Mouse (Mus musculus): ENCODE data around the gene Cdh22.
A peak's percentile ranks its signal among the peaks of the same experiment; 100 is the strongest.

The Cdh22 gene

DNA sequence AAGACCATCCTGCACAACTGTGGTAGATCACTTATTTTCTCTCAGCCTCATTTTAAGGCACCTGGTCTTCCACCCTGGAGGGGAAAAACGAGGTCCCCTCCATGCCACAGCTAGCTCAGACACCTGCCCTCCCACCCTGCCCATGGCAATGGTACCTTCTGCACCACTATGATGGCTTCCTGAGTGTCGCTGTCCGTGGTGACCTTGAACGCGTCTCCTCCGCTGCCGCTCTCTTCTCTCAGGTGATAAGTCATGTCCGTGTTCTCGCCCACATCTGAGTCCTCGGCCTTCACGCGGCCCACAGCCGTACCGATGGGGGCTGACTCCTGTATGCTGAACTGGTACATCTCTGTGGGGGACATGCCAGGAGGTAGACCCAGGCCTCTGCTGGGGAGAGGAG lies 91.2 kb downstream of the Cdh22 start:
- DNase-seq, result no peak

DNA sequence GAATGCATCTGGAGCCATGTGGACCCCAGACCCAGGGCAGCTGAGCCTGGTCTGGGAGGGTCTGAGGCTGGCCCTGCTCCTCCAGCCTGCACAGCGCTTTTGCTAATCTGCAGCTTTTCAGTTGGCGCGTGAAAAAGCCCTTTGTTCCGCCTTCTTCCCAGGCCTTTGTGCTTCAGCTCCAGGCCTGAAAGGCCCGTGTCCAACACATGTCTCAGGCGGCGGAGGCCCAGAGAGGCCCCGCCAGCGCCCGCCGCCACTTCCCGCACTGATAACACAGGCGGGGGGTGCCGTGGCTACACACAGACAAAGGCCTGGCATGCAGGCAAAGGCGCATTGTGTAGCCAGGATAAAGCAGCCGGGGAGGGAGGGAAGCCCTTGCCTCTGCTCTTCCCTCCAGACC lies 98.6 kb downstream of the Cdh22 start:
- DNase-seq, result no peak

DNA sequence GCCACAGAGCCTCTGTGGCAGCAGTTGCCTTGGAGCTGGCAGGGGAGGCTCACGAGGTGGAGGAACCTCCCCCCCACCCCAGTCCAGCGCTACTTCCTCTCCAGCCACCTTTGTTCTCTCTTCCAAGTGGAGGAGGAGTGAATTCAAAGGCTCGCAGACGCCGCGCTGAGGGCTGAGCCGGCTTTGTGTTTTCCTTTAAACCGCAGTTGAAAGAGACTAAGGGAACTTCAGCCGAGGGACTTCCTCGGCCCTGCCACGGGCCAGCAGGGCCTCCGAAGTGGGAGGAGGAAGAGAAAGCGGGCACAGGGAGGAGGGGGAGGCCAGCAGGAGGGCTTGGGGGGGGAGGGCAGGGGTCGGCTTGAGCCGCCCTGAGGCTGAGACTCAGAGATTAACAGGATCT lies 101.1 kb downstream of the Cdh22 start:
- peak; percentile 17 for DNase-seq

DNA sequence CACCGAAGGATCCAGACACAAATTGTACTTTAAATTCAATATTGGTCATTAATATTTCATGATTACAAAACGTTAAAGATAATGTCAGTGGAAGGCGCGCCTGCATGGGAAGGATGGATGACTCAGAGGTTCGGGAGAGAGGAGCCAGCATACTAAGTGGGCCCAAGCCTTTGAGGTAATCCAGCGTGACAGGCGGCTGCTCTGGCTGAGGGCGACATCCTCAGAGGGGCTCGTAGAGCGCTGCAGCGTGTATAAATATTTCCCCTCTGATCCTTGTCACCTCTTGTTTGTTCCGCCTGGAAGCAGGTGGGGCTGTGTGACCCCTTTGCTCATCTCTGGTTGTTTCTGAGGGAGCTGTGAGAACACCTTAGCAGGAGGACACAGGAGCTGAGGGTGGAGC lies 103.2 kb downstream of the Cdh22 start:
- no peak for DNase-seq

DNA sequence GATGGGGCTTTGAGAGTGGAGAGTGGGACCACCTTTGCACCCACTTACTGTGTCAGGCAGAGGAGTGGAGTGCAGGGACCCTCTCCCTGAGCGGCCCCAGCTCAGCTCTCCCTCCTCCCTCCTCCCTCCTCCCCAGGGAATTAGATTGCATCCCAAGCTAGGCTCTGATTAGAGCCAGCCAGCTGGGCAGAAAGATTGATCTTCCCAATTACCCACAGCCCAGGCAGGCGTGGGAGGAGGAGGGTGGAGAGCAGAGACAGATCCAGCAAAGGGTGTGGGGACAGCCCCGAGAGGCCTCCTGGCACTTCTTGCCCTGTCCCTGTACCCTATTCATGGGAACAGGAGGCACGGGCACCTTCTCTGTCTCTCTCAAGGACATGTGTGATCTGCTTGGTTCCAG lies 105.5 kb downstream of the Cdh22 start:
- DNase-seq, result no peak

DNA sequence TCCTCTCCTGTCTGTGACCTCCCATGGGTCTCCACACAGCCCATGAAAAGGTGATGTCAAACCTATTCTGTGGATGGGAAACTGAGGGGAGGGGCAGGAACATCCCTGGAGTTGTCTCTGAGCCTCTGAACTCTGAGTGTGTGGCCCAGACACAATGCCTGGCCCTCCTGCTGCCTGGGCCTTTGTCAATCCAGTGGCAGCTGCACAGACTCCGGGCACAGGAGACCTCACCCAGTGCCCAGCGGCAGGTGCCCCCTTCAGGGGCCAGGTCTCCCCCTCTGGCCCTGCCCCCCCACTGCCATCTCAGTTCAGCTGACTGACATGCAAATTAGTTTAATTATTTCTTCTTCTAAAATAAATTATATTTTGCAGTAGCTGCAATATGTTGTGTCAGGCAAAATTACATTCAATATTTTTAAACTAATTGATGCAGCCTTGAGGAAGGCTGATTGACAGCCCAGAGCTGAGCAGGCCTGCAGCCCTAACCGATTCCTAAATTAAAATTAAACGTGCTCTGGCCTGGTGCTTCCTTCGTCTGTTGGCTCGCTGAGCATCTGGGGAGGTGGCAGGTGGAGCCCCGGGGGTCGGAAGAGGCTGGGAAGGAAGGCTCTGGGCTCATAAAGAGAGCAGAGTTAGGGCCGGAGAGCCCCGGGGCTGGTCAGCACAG lies 107.6 kb downstream of the Cdh22 start:
- no peak for DNase-seq

DNA sequence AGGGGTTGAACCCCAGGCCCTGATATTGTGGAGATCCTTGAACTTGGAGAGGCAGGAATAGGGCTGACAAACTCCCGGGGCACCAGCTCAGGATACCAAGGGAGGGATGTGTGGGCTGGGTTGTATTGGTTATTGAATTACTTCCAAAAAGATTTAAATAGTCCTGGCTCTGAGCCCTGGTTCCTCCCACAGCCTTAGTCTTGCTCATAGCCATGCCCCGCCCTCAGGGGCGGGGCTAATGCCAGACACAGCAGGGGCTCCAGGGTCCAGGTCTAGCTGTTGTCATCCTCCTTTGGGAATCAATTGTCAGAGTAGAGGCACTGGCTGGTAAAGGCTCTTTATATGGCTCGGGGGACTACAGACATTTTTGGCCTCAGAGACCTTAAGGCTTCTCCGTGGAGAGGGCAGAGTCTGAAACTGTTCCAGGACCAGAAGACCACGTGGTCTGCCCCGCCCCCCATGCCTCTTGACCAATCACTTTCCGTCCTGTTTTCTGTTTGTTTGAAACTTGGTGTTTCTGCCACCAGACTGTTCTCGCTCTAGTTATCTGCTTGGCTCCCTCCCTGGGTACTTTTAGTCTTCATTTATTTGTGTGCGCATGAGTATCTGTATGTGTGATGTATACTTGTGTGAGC lies 113.3 kb downstream of the Cdh22 start:
- DNase-seq, result peak; percentile 34

DNA sequence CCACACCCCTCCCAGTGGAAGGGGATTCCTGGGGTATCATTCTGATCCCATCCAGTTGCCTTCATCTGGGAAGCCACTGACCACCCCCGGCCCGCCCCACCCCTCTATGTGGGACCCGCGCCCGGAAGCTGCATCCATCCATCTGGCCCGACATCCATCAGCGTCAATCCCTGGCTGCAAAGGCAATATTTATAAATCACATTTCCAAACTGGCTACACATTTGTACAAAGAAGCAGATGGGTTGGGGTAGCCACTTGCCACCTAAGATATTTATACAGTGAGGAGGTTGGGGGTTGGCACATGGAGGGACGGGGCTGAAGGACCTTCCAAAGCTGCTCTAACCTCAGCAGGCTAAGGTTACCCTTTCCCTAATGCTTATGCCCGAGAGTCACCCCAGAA lies 113.9 kb downstream of the Cdh22 start:
- no peak for DNase-seq

DNA sequence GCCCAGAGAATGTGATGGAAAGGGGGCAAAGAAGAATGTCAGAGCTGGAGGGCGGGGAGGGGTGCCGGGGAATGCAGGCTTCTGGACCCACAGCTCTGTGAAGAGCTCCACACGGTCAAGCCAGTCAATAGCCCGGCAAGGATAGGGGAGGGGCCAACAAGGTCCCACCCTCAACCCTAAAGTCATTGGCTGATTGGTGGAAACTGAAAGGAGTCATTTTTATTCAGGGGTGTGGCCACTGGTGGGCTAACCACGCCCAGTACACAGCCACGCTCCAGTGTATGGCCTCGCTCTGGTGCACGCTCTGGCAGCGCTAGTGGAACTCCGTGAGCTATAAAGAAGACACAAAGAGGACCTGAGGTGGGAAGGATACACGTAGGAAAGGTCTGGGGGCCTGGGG lies 120.9 kb downstream of the Cdh22 start:
- DNase-seq, result peak; percentile 4

DNA sequence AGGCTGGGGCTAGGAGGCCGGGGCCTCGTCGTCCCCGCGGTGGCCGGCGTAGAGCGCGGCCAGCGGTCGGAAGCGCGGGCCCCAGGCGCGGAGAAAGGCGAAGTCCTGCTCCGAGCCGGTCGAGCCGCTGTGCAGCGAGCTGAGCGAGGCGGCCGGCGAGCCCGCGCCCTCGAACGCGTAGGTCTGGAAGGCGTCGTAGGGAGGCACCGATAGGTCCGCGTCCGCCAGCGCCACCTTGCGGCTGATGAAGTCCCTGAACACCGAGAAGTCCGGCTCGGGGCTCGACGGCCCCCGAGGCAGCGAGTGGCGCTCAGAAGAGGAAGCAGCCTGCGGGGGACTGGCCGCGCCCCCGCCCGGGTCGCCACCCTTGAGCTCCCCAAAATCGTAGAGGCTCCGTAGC lies 122.5 kb downstream of the Cdh22 start:
- peak; percentile 74 for DNase-seq

DNA sequence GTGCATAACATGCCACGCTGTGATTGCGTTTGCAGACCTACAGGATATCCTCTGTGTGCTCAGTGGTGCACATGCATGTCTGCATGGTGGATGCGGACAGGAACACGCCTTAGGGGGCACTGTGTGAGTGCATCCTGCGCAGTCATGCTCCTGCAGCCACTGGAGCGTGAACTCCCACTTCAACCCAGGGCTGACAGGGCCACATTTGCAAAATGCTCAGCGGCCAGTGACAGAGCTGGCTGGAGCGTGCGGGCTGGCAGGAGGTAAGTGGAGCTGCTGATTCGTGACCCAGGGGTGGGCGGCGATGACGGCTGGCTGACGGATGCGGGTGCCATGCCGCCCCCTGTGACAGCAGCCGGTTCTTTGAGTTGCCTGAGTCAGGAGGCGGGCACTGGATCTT lies 128.1 kb downstream of the Cdh22 start:
- DNase-seq, result no peak

DNA sequence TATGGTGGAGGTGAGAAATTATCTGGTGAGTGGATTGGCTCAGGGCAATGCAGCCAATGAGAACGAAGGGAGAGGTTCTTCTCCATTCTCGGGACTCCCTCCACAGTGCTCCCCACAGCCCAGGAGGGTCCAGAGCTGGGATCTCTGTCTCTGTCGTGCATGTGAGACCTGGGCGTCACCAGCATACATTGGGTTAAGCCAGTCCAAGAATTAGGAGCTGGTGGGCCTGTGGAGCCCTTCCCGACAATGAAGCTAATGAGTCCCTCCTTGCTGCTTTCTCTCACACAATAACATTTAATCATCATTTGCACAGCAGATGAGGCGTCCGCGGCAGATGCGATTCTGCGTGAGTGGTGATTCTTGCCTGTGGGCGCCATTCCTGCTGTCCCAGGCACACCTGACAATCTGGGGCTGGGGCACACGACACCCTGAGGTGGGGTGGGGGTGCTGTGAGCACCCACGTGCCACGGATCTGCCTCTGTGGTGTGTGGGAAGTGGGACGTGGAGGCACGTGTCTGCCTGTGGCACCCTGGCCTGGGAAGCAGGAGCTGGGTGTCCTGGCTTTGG lies 129.1 kb downstream of the Cdh22 start:
- no peak for DNase-seq

DNA sequence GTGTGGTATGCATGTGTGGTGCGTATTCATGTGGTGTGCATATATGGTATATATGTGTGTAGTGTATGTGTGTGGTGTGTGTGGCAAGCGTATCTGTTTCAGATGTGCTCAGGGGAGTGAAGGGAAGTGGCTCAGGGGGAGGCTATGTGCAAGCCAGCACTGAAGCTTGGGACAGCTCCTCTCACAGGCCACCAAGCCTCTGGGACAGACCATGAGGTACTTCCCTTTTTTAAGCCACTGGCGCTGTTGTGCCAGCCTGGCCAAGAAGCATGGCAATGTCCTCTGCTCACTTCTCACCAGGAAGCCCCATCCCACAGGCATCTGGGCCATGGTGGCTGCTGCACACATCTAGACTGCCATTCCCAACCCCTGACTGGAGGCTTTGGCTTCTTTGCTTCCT lies 131.7 kb downstream of the Cdh22 start:
- no peak for DNase-seq

DNA sequence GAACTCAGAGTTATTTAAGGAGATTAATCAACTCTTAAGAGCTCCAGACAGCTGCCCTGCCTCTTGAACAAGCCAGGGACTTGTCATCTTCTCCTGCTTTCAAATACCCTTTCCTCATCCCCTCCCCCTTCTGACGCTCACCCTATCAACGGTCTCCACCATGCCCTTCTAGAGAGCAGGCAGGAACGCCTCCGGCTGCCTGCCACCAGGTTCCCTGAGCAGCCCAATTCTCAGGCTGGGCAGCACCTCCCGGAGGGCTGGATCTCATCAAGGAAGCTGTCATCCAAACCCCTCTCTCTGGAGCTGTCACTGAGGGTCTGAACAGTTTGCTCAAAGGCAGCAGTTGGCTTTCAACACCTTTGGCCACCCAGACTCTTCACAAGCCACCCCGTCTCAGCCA lies 133.9 kb downstream of the Cdh22 start:
- DNase-seq, result no peak

DNA sequence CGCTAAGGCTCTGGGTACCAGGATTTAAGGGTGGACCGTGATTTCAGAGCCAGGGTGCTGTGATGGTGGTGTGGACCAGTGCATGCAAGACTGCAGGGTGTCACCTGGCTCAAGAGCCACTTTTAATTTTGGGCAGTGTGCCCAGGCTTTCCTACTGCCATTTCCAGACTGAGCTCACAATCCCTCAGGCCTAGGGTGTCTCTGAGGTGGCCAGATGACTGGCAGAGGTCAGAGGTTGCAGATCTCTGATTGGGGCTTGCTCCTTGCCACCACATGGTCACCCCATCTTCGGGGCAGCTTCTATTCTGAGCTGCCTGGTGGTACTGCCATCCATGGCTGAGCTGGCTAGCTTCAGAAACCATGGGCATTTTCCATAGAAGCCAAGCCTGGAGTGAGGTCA lies 135.8 kb downstream of the Cdh22 start:
- DNase-seq, result peak; percentile 66

DNA sequence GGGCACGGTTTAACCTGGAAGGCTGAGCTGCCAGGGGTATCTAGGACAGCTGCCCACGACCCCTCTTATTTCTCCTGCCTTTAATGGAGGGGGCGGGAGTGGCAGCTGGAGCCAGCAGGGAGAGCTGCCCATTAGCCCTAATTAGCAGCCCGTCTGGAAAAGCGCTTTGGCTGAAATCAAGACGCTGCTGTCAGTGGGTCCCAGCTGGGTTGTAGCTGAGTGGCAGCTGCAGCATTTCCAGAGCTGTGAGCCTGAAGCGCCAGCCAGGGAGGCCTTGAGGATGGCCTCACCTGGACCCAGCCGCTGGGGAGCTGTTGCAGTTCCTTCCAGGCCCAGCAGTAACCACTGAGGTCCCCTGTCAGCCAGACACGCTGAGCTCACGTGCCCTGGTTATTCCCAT lies 138.3 kb downstream of the Cdh22 start:
- DNase-seq, result no peak

DNA sequence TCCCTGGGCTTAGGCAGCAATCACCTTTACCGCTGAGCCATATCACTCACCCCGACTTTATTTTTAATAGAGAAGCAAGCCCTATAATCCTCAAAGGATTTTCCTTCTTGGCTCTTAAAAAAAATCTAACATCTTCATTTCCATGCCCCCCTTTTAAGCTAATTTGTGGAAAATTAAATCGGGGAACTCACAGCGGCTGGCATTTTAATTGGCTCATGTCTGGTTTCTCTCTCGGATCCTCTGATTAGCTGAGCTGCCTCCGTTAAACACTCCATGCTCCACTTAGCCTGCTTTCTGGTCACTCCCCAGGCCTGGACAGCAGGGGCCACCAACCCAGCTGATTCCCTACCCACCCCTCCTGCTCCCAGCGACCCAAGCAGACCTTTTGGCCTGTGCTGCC lies 142.3 kb downstream of the Cdh22 start:
- no peak for DNase-seq

DNA sequence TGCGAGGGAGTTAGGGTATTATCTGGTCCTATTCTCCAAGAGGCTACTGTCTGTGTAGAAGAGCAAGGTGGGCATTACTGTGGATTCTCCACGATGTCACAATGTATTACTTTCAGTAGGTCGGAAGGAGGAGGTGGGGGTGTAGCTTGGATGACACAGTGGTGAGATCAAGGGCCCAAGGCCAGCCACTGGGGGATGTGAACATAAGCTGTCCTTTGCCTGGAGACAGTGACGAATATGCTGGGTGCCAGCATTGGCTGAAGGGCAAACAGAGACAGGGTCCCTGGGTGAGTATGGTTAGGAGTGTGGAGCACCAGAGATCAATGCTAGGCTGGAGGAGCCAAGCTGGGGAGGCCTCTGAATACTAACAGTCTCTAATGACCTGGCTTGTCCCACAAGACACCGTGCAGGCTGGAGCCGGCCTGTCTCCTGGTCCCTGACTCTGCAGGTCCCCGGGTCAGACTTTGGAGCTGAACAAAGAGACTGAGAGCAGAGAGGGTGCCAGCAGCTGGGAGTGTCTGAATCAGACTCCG lies 143.2 kb downstream of the Cdh22 start:
- DNase-seq, result no peak

DNA sequence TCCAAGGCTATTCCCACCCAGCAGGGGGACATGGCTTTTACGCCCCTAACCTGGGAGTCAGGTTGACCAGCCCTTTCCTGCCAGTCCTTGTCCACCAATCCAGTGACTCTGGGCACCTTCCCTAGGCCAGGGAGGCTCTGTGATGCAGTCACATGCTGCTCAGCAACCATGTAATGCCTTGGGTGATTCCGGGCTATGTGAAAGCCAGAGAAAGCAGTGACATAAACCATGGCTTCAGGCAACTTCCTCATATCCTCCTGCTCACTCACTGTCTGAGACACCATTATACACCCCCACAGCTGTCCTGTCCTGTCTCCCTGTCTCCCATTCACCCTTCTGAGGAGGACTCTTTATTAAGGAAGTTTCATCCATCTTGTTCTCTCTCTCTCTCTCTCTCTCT lies 144.0 kb downstream of the Cdh22 start, which contains the start of gene 1700025C18Rik:
Gene 1700025C18Rik, minus strand, starts transcription at position 101 of the 400 bp plus-strand sequence.
- DNase-seq, result no peak

DNA sequence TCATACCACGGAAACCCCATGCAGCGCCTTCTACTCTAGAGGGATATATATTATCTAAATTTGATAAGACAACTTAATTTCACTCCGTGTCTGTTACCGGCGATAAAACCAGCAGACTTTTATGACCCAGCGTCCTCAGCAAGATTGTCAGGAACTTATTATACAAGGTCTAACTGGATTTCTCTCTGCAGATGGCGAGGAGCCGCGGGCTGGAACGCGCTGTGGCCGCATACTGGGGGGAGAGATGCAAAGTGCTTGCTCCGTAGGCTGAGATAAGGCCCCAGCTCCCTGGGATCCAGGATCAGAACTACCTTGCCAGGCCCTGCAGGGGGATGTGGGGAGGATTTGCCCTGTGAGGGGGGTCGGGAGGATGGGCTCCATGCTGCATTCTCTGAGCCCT lies 145.2 kb downstream of the Cdh22 start:
- no peak for DNase-seq

DNA sequence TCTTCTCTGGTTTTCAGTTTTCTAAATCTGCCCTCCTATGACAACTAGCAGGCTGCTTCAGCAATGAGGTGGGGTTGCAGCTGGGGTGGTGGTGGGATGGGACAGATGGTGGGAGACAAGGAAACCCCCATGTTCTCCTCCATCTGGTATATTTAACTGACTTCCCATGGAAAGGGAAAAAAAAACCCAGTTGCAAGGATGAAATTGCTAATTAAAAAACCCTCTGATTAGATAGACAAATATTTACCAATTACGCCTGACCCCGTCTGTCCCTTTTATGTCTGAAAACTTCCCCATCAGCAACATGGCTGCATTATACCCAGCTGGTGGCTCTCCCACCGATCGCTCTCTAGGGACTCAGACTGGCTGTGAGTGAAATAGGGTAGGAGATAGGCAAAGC lies 148.0 kb downstream of the Cdh22 start:
- no peak for DNase-seq

DNA sequence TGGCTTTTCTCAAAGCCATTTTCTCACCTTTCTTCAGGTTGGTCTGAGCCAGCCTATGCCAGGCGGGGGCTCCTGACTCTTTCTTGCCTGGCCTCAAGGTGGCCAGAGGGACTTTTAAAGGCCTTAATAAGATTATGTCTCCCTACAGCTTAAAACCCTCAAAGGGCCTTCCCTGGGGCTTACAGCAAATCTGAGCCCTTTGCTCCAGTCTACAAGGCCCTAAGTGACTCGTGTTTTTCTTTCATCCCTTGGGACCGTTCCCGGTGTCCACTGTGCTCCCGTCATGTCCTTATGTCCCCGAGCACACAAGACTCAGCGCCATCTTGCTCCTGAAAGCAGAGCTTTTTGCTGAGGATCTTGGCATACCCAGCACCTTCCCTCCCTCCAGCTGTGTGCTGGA lies 153.4 kb downstream of the Cdh22 start:
- DNase-seq, result no peak

DNA sequence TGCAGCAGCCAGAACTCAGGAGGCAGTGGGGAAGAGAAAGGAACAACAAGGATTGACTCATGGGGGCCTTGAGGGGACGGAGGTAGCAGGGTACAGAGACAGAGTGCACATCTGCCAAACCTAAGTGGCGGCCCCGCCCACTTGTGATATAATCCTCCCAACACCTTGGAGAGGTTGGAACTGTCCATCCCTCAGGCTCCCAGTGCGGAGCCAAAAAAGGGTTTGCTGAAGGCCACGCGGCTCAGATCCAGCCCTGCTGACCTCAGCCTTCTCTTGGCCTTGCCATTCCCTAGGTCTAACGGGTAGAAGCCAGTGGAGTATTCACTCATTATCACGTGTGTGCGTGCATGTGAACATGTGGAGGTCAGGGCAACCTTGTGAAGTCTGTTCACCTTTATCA lies 154.0 kb downstream of the Cdh22 start:
- no peak for DNase-seq

DNA sequence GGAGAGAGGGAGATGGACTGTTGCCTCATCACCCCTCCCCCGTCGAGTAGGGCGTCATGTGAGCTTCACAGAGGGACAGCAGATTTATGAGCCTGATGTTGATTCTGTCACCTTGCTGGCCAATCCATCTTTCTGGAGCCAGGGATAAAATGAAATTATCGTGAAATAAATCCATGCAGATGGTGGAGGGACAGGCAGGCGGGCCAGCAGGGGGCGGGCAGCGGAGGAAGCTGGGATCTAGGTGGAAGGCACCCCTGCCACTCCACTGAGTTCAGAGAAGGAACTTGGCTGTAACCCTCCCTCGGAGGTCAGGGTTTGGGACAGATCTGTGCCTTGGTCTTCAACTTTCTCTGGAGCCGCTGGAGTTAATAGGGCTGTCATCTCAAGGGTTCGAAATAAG lies 156.0 kb downstream of the Cdh22 start:
- no peak for DNase-seq

DNA sequence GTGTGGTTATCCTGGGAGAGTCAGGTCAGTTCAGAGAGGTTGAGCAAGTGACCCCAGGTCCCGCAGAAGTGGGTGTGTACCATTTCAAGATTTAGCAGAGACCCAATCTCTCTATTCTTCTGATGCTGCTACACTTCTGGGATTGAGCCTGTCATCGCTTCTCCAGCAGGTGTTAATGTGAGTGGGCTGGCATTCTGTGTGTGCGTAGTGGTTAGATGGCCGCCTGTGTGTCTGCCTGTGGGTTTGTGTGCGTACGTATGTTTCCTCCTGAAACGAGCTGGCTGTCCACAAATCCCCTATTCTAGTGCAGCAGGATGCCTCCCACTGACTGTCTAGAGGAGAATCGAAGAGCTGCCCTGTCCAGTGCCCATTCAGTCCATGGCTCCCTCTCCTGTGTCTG lies 156.6 kb downstream of the Cdh22 start:
- no peak for DNase-seq

Data from kidney, adult 9 months (tissue).